ENCODE assay signal across 9 mouse cellular contexts in the genomic region with DNA sequence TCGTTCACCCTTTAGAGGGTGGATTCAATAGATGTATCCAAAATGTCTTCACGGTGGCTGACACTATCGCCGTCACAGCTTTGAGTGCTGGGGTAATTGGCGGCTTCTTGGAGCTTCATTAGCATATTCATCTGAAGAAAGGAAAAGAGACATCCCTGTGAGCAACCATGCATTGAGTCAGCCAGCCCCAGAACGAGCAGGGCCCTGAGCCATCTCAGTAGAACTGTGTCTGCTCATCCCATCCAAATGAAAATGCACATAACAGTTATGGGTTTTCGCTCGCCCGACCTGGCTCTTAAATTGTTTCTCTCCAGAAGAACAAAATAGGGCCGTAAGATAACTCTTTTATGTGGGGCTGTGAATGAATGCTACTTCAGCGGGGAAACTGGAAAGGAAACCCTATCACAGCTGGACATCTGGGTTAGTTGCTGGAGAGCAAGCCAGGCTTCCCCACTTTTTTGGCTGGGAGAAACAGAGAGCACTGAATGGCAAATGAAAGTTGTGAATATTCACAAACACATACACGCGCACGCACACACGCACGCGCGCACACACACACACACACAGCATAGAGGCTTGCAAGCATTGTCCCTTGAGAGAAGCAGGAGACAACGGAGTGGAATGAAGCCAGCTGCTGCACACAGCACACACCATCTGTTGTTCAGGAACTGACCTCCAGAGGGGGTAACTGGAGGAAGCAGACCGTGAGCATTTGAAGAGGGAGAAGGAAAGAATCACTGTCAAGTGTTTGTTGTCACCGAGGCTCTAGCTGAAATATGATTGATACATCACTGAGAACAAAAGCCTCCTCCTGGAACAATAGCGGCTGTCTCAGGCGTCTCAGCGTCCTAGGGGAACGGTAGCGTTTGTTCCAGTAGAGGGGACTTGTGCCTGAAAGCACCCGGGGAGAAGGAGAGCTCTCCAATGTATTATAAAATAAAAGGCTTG.
DNase-seq lines count a peak whose midpoint lies in the region; ATAC-seq and TF ChIP-seq lines count a peak whose summit lies in the region.
"Had no signal": no experiment of that assay in that cellular context is flagged by ENCODE, and none has a peak within 500 bp of the region (broad histone marks: within the 10 kb centered on the region; RNA-seq: fewer than 3 reads in every experiment).

No protein-coding gene starts in this region.

- H3K9ac ChIP-seq in CH12.LX (ENCODE audit: insufficient read depth, low read depth) = no peak overlapping the region
- H3K9ac ChIP-seq in heart, embryonic 14.5 days (ENCODE audit: low read length) = no peak overlapping the region
- H3K9ac ChIP-seq: liver, embryonic 14.5 days had no signal

- H3K27me3 ChIP-seq in CH12.LX (replicated peaks) = no peaks in the 10 kb centered on the region
- no peaks in the 10 kb centered on the region for H3K27me3 ChIP-seq in forebrain, embryonic 10.5 days (ENCODE audit: poor library complexity, severe bottlenecking)
- H3K27me3 ChIP-seq in heart, embryonic 14.5 days (ENCODE audit: control insufficient read depth, insufficient read depth, low read length) = no peaks in the 10 kb centered on the region
- H3K27me3 ChIP-seq in midbrain, embryonic 10.5 days (ENCODE audit: low read depth, poor library complexity, severe bottlenecking) = no peaks in the 10 kb centered on the region

- TF ChIP-seq CTCF in CH12.LX (conservative IDR thresholded peaks at IDR 0.05 in 1 of 2, IDR thresholded peaks at IDR 0.05 in 1 of 2; ENCODE audit: low read depth in 2 of 2, low read length in 2 of 2) = 0 out of 4 replicates have a peak, but pooled peaks of 1 of the 2 experiments have one; percentile 2
- TF ChIP-seq CTCF in layer of hippocampus, adult 2 months (conservative IDR thresholded peaks at IDR 0.05) = peak; percentile 70

- TF ChIP-seq EP300 in CH12.LX (IDR thresholded peaks at IDR 0.05; ENCODE audit: low read length) = no peak

- H3K4me1 ChIP-seq in CH12.LX (ENCODE audit: control insufficient read depth in 1 of 2, insufficient read depth in 2 of 2) = no peaks in the 10 kb centered on the region
- peaks cover 22% of the 10 kb centered on the region for H3K4me1 ChIP-seq in forebrain, embryonic 10.5 days
- peaks cover 0 to 2% of the 10 kb centered on the region in 2 experiments; a peak in 1 of 4 replicates for H3K4me1 ChIP-seq in heart, embryonic 14.5 days (ENCODE audit: control insufficient read depth in 2 of 2, insufficient read depth in 2 of 2, low read length in 2 of 2)
- peaks cover 19% of the 10 kb centered on the region for H3K4me1 ChIP-seq in midbrain, embryonic 10.5 days

- no peaks in the 10 kb centered on the region for H3K79me2 ChIP-seq in CH12.LX (replicated peaks; ENCODE audit: control insufficient read depth, extremely low read depth, insufficient read depth, poor library complexity, severe bottlenecking)

- H3K36me3 ChIP-seq in CH12.LX (replicated peaks in 1 of 2; ENCODE audit: control insufficient read depth in 1 of 2, insufficient read depth in 1 of 2, low read length in 1 of 2) = no peaks in the 10 kb centered on the region
- no peaks in the 10 kb centered on the region for H3K36me3 ChIP-seq in forebrain, embryonic 10.5 days (replicated peaks)
- no peaks in the 10 kb centered on the region for H3K36me3 ChIP-seq in heart, embryonic 14.5 days (ENCODE audit: control insufficient read depth, insufficient read depth, low read length)
- no peaks in the 10 kb centered on the region for H3K36me3 ChIP-seq in midbrain, embryonic 10.5 days

- H3K9me3 ChIP-seq in CH12.LX (replicated peaks; ENCODE audit: low read length) = no peaks in the 10 kb centered on the region
- no peaks in the 10 kb centered on the region for H3K9me3 ChIP-seq in forebrain, embryonic 10.5 days
- no peaks in the 10 kb centered on the region for H3K9me3 ChIP-seq in heart, embryonic 14.5 days (ENCODE audit: control insufficient read depth, low read length)
- no peaks in the 10 kb centered on the region for H3K9me3 ChIP-seq in midbrain, embryonic 10.5 days (replicated peaks)

- H3K27ac ChIP-seq in CH12.LX (ENCODE audit: insufficient read depth, low read depth) = no peak overlapping the region
- H3K27ac ChIP-seq in forebrain, embryonic 10.5 days = peak overlapping the region; percentile 78
- H3K27ac ChIP-seq in heart, embryonic 14.5 days (replicated peaks in 1 of 2; ENCODE audit: control insufficient read depth in 1 of 2, insufficient read depth in 1 of 2, low read depth in 2 of 2, low read length in 2 of 2) = no peak overlapping the region
- peak overlapping the region; percentile 90 for H3K27ac ChIP-seq in layer of hippocampus, adult 2 months
- peak overlapping the region; percentile 82 for H3K27ac ChIP-seq in midbrain, embryonic 10.5 days (replicated peaks)
- H3K27ac ChIP-seq: liver, embryonic 14.5 days had no signal

- TF ChIP-seq RAD21 in CH12.LX (IDR thresholded peaks at IDR 0.05; ENCODE audit: low read depth, low read length) = no peak

- in situ Hi-C loops in CH12.LX (cut with MboI; ENCODE audit: low pct_ligation_motif_present, low pct_unique_long_range_greater_than_20kb, low sequenced_read_pairs) = no loop called here

- peak; percentile 23 for DNase-seq in CH12.LX (ENCODE audit: extremely low read depth)
- peak; percentile 98 for DNase-seq in brain, adult 2 months (ENCODE audit: low read depth, low spot score)
- DNase-seq in forebrain, embryonic 10.5 days (ENCODE audit: extremely low spot score, low spot score) = peak; percentile 65
- peak; percentile 57 to 67 for DNase-seq in layer of hippocampus, adult 2 months (ENCODE audit: low spot score in 2 of 2)
- peak; percentile 77 for DNase-seq in midbrain, embryonic 10.5 days (ENCODE audit: low spot score)
- DNase-seq in right cerebral cortex, postnatal 4 days = peak; percentile 66
- DNase-seq in natural killer cell, adult 2 months (ENCODE audit: low spot score in 2 of 2) = no peak

- dilution Hi-C loops in CH12.LX (cut with MboI; ENCODE audit: extremely low pct_ligation_motif_present, extremely low pct_unique_long_range_greater_than_20kb, low sequenced_read_pairs) = no loop called here

- no peak overlapping the region for H3K4me3 ChIP-seq in CH12.LX (replicated peaks in 1 of 3; ENCODE audit: low read depth in 2 of 3, low read length in 2 of 3, poor library complexity in 1 of 3)
- H3K4me3 ChIP-seq in forebrain, embryonic 10.5 days = peak overlapping the region; percentile 37
- H3K4me3 ChIP-seq in heart, embryonic 14.5 days (ENCODE audit: control insufficient read depth in 1 of 2, insufficient read depth in 1 of 2, low read depth in 1 of 2, low read length in 2 of 2) = peak overlapping the region; percentile 16 to 22; a peak in 3 of 4 replicates
- H3K4me3 ChIP-seq in layer of hippocampus, adult 2 months = peak overlapping the region; percentile 51
- H3K4me3 ChIP-seq in midbrain, embryonic 10.5 days = peak overlapping the region; percentile 41

- 41% methylated on average over 27 of the region's 27 CpGs for WGBS in forebrain, embryonic 10.5 days
- WGBS in heart, embryonic 14.5 days = 40% methylated on average over 27 of the region's 27 CpGs
- WGBS in midbrain, embryonic 10.5 days = 35% methylated on average over 27 of the region's 27 CpGs

- no peak overlapping the region for H3K4me2 ChIP-seq in CH12.LX (ENCODE audit: insufficient read depth, low read depth, poor library complexity, severe bottlenecking)
- peak overlapping the region; percentile 57 for H3K4me2 ChIP-seq in heart, embryonic 14.5 days (ENCODE audit: low read length)

- ATAC-seq in heart, embryonic 14.5 days (ENCODE audit: insufficient number of reproducible peaks, insufficient read depth, low FRiP score, low read depth) = no peak; the same call in 1 of the 2 replicates

- TF ChIP-seq POLR2A in CH12.LX (IDR thresholded peaks at IDR 0.05; ENCODE audit: low read depth, low read length) = no peak

TF ChIP-seq in CH12.LX, 34 proteins besides CTCF, POLR2A, EP300 and RAD21:
- no peak for TF ChIP-seq ETS1 (conservative IDR thresholded peaks at IDR 0.05; ENCODE audit: low read depth, low read length)
- TF ChIP-seq IRF4 (IDR thresholded peaks at IDR 0.05; ENCODE audit: low read depth, low read length) = no peak
- no peak for TF ChIP-seq MAFK (IDR thresholded peaks at IDR 0.05; ENCODE audit: insufficient replicate concordance, low read length)
- no peak for TF ChIP-seq POLR2AphosphoS2 (IDR thresholded peaks at IDR 0.05; ENCODE audit: low read depth, low read length)
- no peak for TF ChIP-seq CHD1 (IDR thresholded peaks at IDR 0.05; ENCODE audit: low read depth, low read length)
- TF ChIP-seq MAX (IDR thresholded peaks at IDR 0.05; ENCODE audit: low read length) = no peak
- TF ChIP-seq JUND (conservative IDR thresholded peaks at IDR 0.05; ENCODE audit: low read depth, low read length) = no peak
- no peak for TF ChIP-seq PAX5 (IDR thresholded peaks at IDR 0.05; ENCODE audit: low read length)
- no peak for TF ChIP-seq NELFE (IDR thresholded peaks at IDR 0.05; ENCODE audit: low read depth, low read length)
- TF ChIP-seq TCF12 (IDR thresholded peaks at IDR 0.05; ENCODE audit: low read depth, low read length) = no peak
- no peak for TF ChIP-seq ZNF384 (IDR thresholded peaks at IDR 0.05; ENCODE audit: low read depth, low read length)
- no peak for TF ChIP-seq MAZ (IDR thresholded peaks at IDR 0.05; ENCODE audit: low read depth, low read length)
- TF ChIP-seq KAT2A (IDR thresholded peaks at IDR 0.05; ENCODE audit: insufficient replicate concordance, low read length) = no peak
- no peak for TF ChIP-seq HCFC1 (IDR thresholded peaks at IDR 0.05; ENCODE audit: low read depth, low read length)
- TF ChIP-seq USF1 (IDR thresholded peaks at IDR 0.05; ENCODE audit: low read depth, low read length) = no peak
- no peak for TF ChIP-seq NRF1 (IDR thresholded peaks at IDR 0.05; ENCODE audit: low read depth, low read length)
- TF ChIP-seq E2F4 (IDR thresholded peaks at IDR 0.05; ENCODE audit: insufficient replicate concordance, low read depth, low read length) = no peak
- TF ChIP-seq USF2 (conservative IDR thresholded peaks at IDR 0.05; ENCODE audit: low read depth, low read length) = no peak

Comparison
In these comparisons a context has a peak if more than half of its experiments do, and no peak if none do; other contexts are left out.
1. DNase-seq: peak in CH12.LX (single experiment), brain, adult 2 months (single experiment), forebrain, embryonic 10.5 days (single experiment), layer of hippocampus, adult 2 months (2 of 2), midbrain, embryonic 10.5 days (single experiment) and right cerebral cortex, postnatal 4 days (single experiment); none in natural killer cell, adult 2 months (0 of 2).
2. H3K27ac ChIP-seq: peak in forebrain, embryonic 10.5 days (single experiment), layer of hippocampus, adult 2 months (single experiment) and midbrain, embryonic 10.5 days (single experiment); none in CH12.LX (single experiment) and heart, embryonic 14.5 days (0 of 2).
3. H3K4me3 ChIP-seq: peak in forebrain, embryonic 10.5 days (single experiment), heart, embryonic 14.5 days (2 of 2), layer of hippocampus, adult 2 months (single experiment) and midbrain, embryonic 10.5 days (single experiment); none in CH12.LX (0 of 3).